Mouse (Mus musculus) heart, postnatal 0 days (tissue): ENCODE results near the gene Gm28036. TPM values are rescaled to one million over a fixed set of nuclear protein-coding genes. Genes with fewer than 3 reads are reported as not detected.

Experiments used
- ATAC-seq: fragments of 200-750 bp; cut with Nextera tagmentation; 2 replicates; pipeline ENCODE4 v1.8.0; 2017; ENCODE audit warnings: low read depth, moderate number of reproducible peaks, moderate library complexity; ENCODE audit not compliant: insufficient read depth
- DNase-seq: peaks from one replicate; pipeline ENCODE4 v3.0.0-alpha.2; 2016; ENCODE audit warnings: low spot score
- H3K27ac ChIP-seq: fragments of 300-500 bp; sonication (generic); 2 replicates; pipeline ENCODE4 v1.5.1; 2014; ENCODE audit warnings: low read depth, mild to moderate bottlenecking
- H3K27me3 ChIP-seq: fragments of 300-500 bp; sonication (generic); 2 replicates; pipeline ENCODE4 v1.6.1; 2014; ENCODE audit warnings: low read length, mixed read lengths; ENCODE audit not compliant: control insufficient read depth, insufficient read depth
- H3K36me3 ChIP-seq: fragments of 300-500 bp; sonication (generic); replicated peaks from 2 replicates; pipeline ENCODE4 v1.6.1; 2014; ENCODE audit warnings: low read length, mixed read lengths; ENCODE audit not compliant: control insufficient read depth, insufficient read depth
- H3K4me1 ChIP-seq: fragments of 300-500 bp; sonication (generic); 2 replicates; pipeline ENCODE4 v1.6.1; 2014; ENCODE audit warnings: antibody characterized with exemption; ENCODE audit not compliant: control insufficient read depth, insufficient read depth
- H3K4me2 ChIP-seq: fragments of 300-500 bp; sonication (generic); 2 replicates; pipeline ENCODE4 v1.6.1; 2014; ENCODE audit warnings: low read depth, mild to moderate bottlenecking, low read length, moderate library complexity
- H3K4me3 ChIP-seq: fragments of 300-500 bp; sonication (generic); 2 replicates; pipeline ENCODE4 v1.5.1; 2014; ENCODE audit warnings: low read depth, low read length
- H3K9ac ChIP-seq: fragments of 300-500 bp; sonication (generic); replicated peaks from 2 replicates; pipeline ENCODE4 v1.6.1; 2014; ENCODE audit warnings: low read depth, low read length, mixed read lengths
- H3K9me3 ChIP-seq: fragments of 300-500 bp; sonication (generic); replicated peaks from 2 replicates; pipeline ENCODE4 v1.6.1; 2016; ENCODE audit warnings: low read length; ENCODE audit not compliant: control insufficient read depth
- CTCF ChIP-seq: IDR thresholded peaks from 2 replicates; pipeline ENCODE4 v1.5.1; 2016; ENCODE audit warnings: antibody characterized with exemption, control low read depth, low read depth
- EP300 ChIP-seq: IDR thresholded peaks from 2 replicates; pipeline ENCODE4 v1.6.1; 2016; ENCODE audit warnings: antibody characterized with exemption, low read depth
- WGBS: fragments of 180-500 bp; shearing (Covaris S2); extraction: QIAGEN DNeasy Blood & Tissue Kit; methylation state at CpG from one replicate; pipeline ENCODE4 v1.1.7; 2014; 5-methylcytosine and 5-hydroxymethylcytosine counted together
- polyA plus RNA-seq: library from polyadenylated mRNA; unstranded; fragments of >200 nt; fragmentation: Nextera tagmentation; extraction: Ambion mirVana; gene quantifications from 2 replicates; pipeline ENCODE4 v1.2.1, GENCODE M21; 2015
- total RNA-seq: library from RNA; depleted of rRNA; stranded (reverse); fragments of >200 nt; gene quantifications from 2 replicates; pipeline ENCODE4 v1.2.3, GENCODE M21; 2014; ENCODE audit warnings: low replicate concordance; rRNA removed

Gene Gm28036
- total RNA-seq: 25.7 and 36.5 TPM in 2 replicates
- polyA plus RNA-seq: 4.1 and 6.2 TPM in 2 replicates

GRCm38 (mm10) chr2:156126992-156127391 is at the start of gene Gm28036:
Gene Gm28036 (minus strand): TSS chr2:156127092.
- no peak for DNase-seq
- Histone ChIP-seq H3K4me2 (no peak within 1 kb of the TSS), H3K9ac (no peak within 1 kb of the TSS), H3K4me1 (no peaks in the 10 kb centered on the region), H3K27me3 (no peaks in the 10 kb centered on the region), H3K9me3 (no peaks in the 10 kb centered on the region), H3K4me3 (no peak within 1 kb of the TSS), H3K36me3 (peaks cover 50% of the 10 kb centered on the region), H3K27ac (no peak within 1 kb of the TSS)
- TF ChIP-seq CTCF (no peak), EP300 (no peak)
- ATAC-seq: no peak
- 91% methylated on average over 5 of the region's 5 CpGs for WGBS

- H3K36me3 ChIP-seq: peaks cover 90% of the 10 kb centered on the region
- WGBS: 89% methylated on average over 5 of the region's 5 CpGs
Observed at GRCm38 (mm10) chr2:156166557-156166956, 39.7 kb upstream of the Gm28036 start.

DNA sequence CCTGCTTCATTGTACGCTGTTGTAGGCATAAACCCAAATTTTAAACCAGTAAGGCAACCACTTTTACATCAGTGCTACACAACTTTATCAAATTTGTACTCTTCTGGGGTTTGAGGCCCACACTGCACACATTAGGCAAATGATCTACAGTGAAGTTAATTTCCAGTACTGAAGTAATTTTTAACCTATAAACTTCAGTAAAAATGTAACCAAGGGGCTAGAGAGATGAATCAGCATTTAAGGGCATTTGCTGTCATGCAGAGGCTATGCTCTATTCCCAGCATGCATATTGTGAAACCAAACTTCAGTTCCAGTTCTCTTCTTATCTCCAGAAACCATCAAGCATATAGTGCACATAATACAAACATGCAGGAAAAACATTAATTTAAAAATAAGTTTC is 38.6 kb upstream of the Gm28036 start:
- Histone ChIP-seq H3K9ac (no peak overlapping the region), H3K27ac (no peak overlapping the region), H3K9me3 (no peaks in the 10 kb centered on the region), H3K4me2 (no peak overlapping the region), H3K4me1 (no peaks in the 10 kb centered on the region), H3K4me3 (no peak overlapping the region), H3K36me3 (peaks cover 89% of the 10 kb centered on the region), H3K27me3 (no peaks in the 10 kb centered on the region)
- ATAC-seq: no peak
- no peak for TF ChIP-seq CTCF
- no peak for TF ChIP-seq EP300
- DNase-seq: no peak
- 86% methylated on average over 1 of the region's 1 CpGs for WGBS

More at GRCm38 (mm10) chr2:156166557-156166956, 39.7 kb upstream of the Gm28036 start:
- no peaks in the 10 kb centered on the region for H3K4me1 ChIP-seq
- H3K27ac ChIP-seq: no peak overlapping the region
- ATAC-seq (no peak), DNase-seq (no peak)
- TF ChIP-seq EP300 (no peak), CTCF (no peak)
- no peak overlapping the region for H3K9ac ChIP-seq
- no peak overlapping the region for H3K4me2 ChIP-seq
- H3K4me3 ChIP-seq: no peak overlapping the region
- H3K27me3 ChIP-seq: no peaks in the 10 kb centered on the region
- H3K9me3 ChIP-seq: no peaks in the 10 kb centered on the region

- ATAC-seq (no peak), DNase-seq (no peak)
- H3K9ac ChIP-seq: no peak overlapping the region
Observed at GRCm38 (mm10) chr2:156151538-156151937, 24.6 kb upstream of the Gm28036 start.

GRCm38 (mm10) chr2:156147316-156147915 is 20.5 kb upstream of the Gm28036 start:
- Histone ChIP-seq H3K27me3 (no peaks in the 10 kb centered on the region), H3K9ac (no peak overlapping the region), H3K36me3 (peaks cover 53% of the 10 kb centered on the region), H3K4me1 (peaks cover 4% of the 10 kb centered on the region; the same call in 1 of the 2 replicates), H3K27ac (no peak overlapping the region), H3K9me3 (no peaks in the 10 kb centered on the region), H3K4me2 (no peak overlapping the region), H3K4me3 (no peak overlapping the region)
- no peak for ATAC-seq
- no peak for DNase-seq
- TF ChIP-seq EP300 (no peak), CTCF (no peak)
- WGBS: 82% methylated on average over 3 of the region's 3 CpGs

More at GRCm38 (mm10) chr2:156151538-156151937, 24.6 kb upstream of the Gm28036 start:
- no peak overlapping the region for H3K27ac ChIP-seq
- H3K9me3 ChIP-seq: no peaks in the 10 kb centered on the region
- H3K4me2 ChIP-seq: no peak overlapping the region
- no peak overlapping the region for H3K4me3 ChIP-seq
- TF ChIP-seq CTCF (no peak), EP300 (no peak)
- no peaks in the 10 kb centered on the region for H3K27me3 ChIP-seq
- H3K36me3 ChIP-seq: peaks cover 79% of the 10 kb centered on the region
- no peaks in the 10 kb centered on the region for H3K4me1 ChIP-seq
